Mouse (Mus musculus): Measurements from ENCODE around the gene Cldn34c2. TPM values are rescaled to one million over a fixed set of nuclear protein-coding genes. Genes with fewer than 3 reads are reported as not detected.
"Not testable (repeated sequence)": the region's sequence is repeated elsewhere in the genome, so short reads cannot be mapped to it uniquely, and the experiment has no call there.

The Cldn34c2 gene
- total RNA-seq (2021) = under 1 TPM in 1 of 2 experiments, not detected in 1; 0.91 TPM

DNA sequence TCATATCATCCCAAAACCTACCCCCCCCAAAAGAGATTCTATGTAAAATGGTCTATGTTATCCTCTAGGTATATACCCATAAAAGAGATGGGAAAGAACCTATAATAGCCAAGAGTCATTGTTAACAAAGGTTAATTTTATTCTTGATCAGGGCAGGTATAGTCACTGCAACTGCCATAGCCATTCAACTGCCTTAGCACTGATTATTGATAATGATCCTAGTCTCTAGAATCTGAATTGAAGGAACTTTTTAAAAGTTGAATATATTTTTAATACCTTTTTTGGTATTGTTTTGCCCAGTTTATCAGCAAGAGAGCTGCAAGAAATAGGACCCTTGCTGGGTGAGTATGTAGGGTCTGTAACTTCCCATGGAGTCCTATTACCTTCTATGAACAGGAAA is at the start of gene Cldn34c2:
Gene Cldn34c2, plus strand, starts transcription at position 301 of the 400 bp plus-strand sequence.
- not testable (repeated sequence) for DNase-seq (ENCODE audit: extremely low spot score in 1 of 2, low spot score in 1 of 2)

DNA sequence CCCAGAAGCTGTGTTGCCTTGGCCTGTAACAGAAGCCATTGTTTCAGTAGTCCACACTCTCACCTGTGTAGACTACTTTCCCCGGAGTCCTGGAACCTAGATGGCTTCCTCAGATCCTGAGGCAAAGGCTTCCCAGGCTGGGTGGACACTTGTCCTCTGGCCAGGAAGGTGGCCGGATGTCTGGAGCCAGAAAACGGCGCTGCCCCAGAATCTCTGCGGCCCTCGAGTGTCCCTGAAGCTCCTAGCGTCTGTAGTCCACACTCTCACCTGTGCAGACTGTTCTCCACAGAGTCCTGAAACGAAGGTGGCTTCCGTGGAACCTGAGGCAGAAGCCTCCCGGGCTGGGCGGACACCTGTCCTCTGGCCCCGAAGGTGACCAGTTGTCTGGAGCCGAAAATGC is 30.1 kb upstream of the Cldn34c2 start:
- DNase-seq (ENCODE audit: extremely low spot score in 1 of 2, low spot score in 1 of 2) = not testable (repeated sequence)

DNA sequence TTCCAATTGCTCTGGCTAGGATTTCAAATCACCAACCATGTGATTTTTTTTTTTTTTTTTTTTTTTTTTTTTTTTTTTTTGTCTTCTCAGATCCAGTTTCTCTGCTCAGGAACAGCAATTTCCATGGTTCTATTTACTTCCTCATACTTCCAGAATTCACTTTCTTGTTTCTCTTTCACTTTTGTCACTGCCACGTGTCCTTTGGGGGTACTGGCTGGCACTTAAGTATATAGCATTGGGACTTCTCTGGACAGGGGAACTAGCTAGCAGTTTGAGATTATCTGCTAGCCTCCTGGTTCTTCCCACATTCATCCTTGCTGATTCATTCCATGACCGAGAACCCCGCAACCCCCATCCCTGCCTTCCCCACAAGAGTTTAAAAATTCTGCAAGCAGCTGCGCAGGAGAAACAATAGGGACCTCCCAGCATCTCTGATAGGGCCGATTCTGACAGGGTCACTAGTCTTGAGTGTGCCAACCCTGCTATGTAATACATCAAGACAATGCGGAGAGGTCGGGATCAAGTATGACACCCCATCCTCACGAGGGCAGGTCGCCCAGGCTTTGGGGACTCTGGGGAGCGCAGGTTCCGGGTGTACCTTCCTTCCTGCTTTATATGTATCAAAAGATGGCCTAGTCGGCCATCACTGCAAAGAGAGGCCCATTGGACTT is 30.8 kb downstream of the Cldn34c2 start:
- DNase-seq (ENCODE audit: extremely low spot score in 1 of 2, low spot score in 1 of 2) = not testable (repeated sequence)

Other genes starting within 250 kb of the Cldn34c2 start
- gene Gm17467, start 123.1 kb downstream of the Cldn34c2 start, total RNA-seq (2021) = not detected
- not detected for gene Cldn34c3, start 212.0 kb downstream of the Cldn34c2 start, total RNA-seq (2021)

Data from layer of hippocampus, postnatal 25 days (tissue).